Mouse (Mus musculus): ENCODE data around the gene Slc29a2.

DNA sequence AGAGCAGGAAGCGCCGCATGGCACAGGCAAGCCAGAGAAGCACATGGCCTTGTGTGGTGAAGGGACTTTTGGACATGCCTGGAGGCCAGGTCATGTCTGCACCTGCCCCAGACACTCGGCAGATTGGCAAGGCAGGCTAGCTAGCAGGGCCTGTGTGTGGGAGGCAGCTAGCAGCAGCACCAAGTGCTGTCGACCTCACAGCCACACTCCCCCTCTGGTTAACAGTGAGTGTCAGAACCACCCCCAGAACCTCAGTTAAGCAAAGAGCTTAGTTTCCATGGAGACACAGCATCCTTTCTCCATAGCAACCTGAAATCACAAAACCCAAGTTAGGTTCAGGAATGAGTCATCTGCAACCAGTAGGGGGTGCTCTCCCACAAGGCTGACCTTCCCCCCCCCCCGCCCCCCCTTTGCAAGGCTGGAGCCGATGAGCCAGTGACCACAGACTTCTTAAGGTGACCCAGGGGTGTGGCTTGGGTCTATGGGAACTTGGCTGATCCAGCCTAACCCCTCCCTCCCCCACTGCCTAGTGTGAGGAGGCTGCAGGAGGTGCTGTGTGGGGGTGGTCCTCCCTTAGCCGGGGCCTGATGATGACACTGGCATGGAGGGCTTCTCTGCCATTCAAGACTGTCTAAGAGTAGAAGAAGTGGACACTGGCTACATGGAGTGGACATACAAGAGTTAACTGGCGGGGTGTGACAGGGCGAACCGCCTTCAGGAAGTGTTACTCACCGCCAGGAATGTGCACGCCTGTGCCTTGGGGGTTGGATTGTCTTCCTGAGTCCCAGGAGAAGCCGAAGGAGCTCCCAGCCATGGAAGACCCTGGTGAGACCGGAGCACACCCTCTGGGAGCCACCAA is 26.6 kb downstream of the Slc29a2 start, which contains the start of gene Rin1:
- TF ChIP-seq CTCF (conservative IDR thresholded peaks at IDR 0.05; ENCODE audit: low read length), result peak; percentile 6; the same call in 1 of the 2 replicates
- no peak for TF ChIP-seq NANOG (IDR thresholded peaks at IDR 0.05; ENCODE audit: borderline replicate concordance, low read length)
